Mouse (Mus musculus) myocyte (in vitro differentiated cells): Measurements from ENCODE around the gene 3110082J24Rik. TPM values are rescaled to one million over a fixed set of nuclear protein-coding genes. Genes with fewer than 3 reads are reported as not detected.

Experiments
- H3K27me3 ChIP-seq: one replicate; pipeline ENCODE4 v1.6.1; 2011; ENCODE audit not compliant: control insufficient read depth, insufficient read depth, insufficient read length
- H3K36me3 ChIP-seq: one replicate; pipeline ENCODE4 v1.6.1; 2011; ENCODE audit not compliant: control insufficient read depth, insufficient read depth
- H3K4me2 ChIP-seq: one replicate; pipeline ENCODE4 v1.6.1; 2011; ENCODE audit warnings: low read depth, control low read depth
- H3K4me3 ChIP-seq: one replicate; pipeline ENCODE4 v1.5.1; 2011; ENCODE audit warnings: mild to moderate bottlenecking, control low read depth, moderate library complexity
- H3K79me2 ChIP-seq: one replicate; pipeline ENCODE4 v1.6.1; 2011; ENCODE audit not compliant: control insufficient read depth, insufficient read depth
- H3ac ChIP-seq: one replicate; pipeline ENCODE4 v1.6.1; 2011; ENCODE audit not compliant: control insufficient read depth, insufficient read length
- CEBPB ChIP-seq: IDR thresholded peaks from 2 replicates; pipeline ENCODE4 v1.6.1; 2011; ENCODE audit warnings: mild to moderate bottlenecking, moderate library complexity; ENCODE audit not compliant: poor library complexity, insufficient read depth, severe bottlenecking
- E2F4 ChIP-seq: IDR thresholded peaks from one replicate; pipeline ENCODE4 v1.6.1; 2011; ENCODE audit warnings: mild to moderate bottlenecking, control low read depth, moderate library complexity; ENCODE audit not compliant: insufficient read depth
- MAX ChIP-seq: IDR thresholded peaks from one replicate; pipeline ENCODE4 v1.6.1; 2011; ENCODE audit warnings: low read depth, mild to moderate bottlenecking, control low read depth
- MYOD1 ChIP-seq, 3 experiments: IDR thresholded peaks; one replicate each; pipeline ENCODE4 v1.6.1; 2011; ENCODE audit warnings: control low read depth in 2 of 3, low read depth in 2 of 3, mild to moderate bottlenecking in 2 of 3, moderate library complexity in 1 of 3; ENCODE audit not compliant: insufficient read length in 2 of 3, control insufficient read depth in 1 of 3
- MYOG ChIP-seq, 3 experiments: IDR thresholded peaks; one replicate each; pipeline ENCODE4 v1.6.1; 2011; ENCODE audit warnings: control low read depth in 2 of 3, low read depth in 2 of 3, mild to moderate bottlenecking in 2 of 3; ENCODE audit not compliant: insufficient read length in 2 of 3, control insufficient read depth in 1 of 3, insufficient read depth in 1 of 3
- POLR2A ChIP-seq: IDR thresholded peaks from one replicate; pipeline ENCODE4 v1.6.1; 2011; ENCODE audit warnings: low read depth, mild to moderate bottlenecking, control low read depth, moderate library complexity; ENCODE audit not compliant: insufficient read length
- POLR2AphosphoS2 ChIP-seq: IDR thresholded peaks from one replicate; pipeline ENCODE4 v1.6.1; 2011; ENCODE audit warnings: low read depth, control low read depth; ENCODE audit not compliant: insufficient read length
- REST ChIP-seq: IDR thresholded peaks from one replicate; pipeline ENCODE4 v1.6.1; 2011; ENCODE audit warnings: mild to moderate bottlenecking, control low read depth, moderate library complexity; ENCODE audit not compliant: insufficient read depth, insufficient read length
- SRF ChIP-seq: IDR thresholded peaks from one replicate; pipeline ENCODE4 v1.6.1; 2011; ENCODE audit warnings: low read depth; ENCODE audit not compliant: control insufficient read depth, insufficient read length
- TCF12 ChIP-seq: IDR thresholded peaks from one replicate; pipeline ENCODE4 v1.6.1; 2011; ENCODE audit warnings: mild to moderate bottlenecking, control low read depth; ENCODE audit not compliant: poor library complexity, insufficient read depth, severe bottlenecking
- TCF3 ChIP-seq: IDR thresholded peaks from one replicate; pipeline ENCODE4 v1.6.1; 2011; ENCODE audit warnings: low read depth, control low read depth; ENCODE audit not compliant: insufficient read length
- USF1 ChIP-seq: IDR thresholded peaks from one replicate; pipeline ENCODE4 v1.6.1; 2011; ENCODE audit warnings: low read depth, mild to moderate bottlenecking, control low read depth, moderate library complexity
- polyA plus RNA-seq: library from polyadenylated mRNA; unstranded; fragments of >200 nt; fragmentation: generic; extraction: Trizol; gene quantifications from one replicate; pipeline ENCODE4 v1.2.1, GENCODE M21; 2012; ENCODE audit warnings: missing spikeins

Gene 3110082J24Rik
- polyA plus RNA-seq, 1 experiment, result 0.08 TPM

DNA sequence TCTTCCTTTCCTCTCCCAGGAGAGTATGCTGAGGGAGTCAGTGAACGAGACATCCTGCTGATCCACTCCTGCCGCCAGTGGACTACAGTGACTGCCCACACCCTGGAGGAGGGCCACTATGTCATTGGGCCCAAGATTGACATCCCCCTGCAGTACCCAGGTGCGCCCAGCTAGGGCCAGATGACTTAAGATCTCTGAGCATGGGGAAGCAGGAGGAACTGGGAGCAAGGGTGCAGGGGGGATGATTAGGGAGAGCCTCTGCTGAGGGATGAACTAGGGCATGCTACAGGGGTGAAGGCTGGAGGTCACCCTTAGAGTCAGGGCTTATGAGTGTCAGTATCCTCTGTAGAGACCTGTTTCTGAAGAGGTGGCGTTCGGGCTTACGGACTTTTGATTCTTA is 2.3 kb upstream of the 3110082J24Rik start:
- H3K36me3 ChIP-seq, result no peaks in the 10 kb centered on the region

DNA sequence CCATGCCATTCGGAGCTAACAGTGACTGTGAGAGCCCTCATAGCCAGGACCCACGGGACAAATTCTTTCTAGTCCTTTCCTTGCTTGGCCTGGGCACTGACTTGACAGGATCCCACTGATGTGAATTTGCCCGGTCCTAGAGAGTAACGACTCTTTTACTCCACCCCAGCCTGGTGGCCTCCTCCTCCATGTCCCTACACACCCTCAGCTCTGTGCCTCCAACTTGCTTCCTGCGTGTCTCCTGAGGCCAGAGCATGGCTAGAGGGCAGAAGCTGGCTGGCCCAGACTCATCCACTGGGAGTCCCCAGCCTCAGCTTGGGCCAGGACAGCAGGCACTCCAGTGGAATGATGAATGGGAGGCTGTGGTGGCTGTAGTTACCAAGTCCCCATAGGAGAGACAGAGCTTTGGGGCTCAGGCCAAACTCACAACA is 1.7 kb upstream of the 3110082J24Rik start:
- H3ac ChIP-seq, result no peak overlapping the region
- peaks cover 36% of the 10 kb centered on the region for H3K27me3 ChIP-seq
- TF ChIP-seq REST (no peak), USF1 (no peak), MYOD1 (IDR thresholded peaks at IDR 0.05; ENCODE audit: control insufficient read depth in 1 of 3, insufficient read length in 2 of 3, low read depth in 2 of 3) (no peak), TCF12 (no peak), POLR2AphosphoS2 (no peak), MAX (no peak), MYOG (IDR thresholded peaks at IDR 0.05; ENCODE audit: control insufficient read depth in 1 of 3, insufficient read depth in 1 of 3, insufficient read length in 2 of 3, low read depth in 2 of 3) (no peak), POLR2A (no peak), CEBPB (no peak), SRF (no peak), E2F4 (no peak), TCF3 (no peak)
- H3K79me2 ChIP-seq, result no peaks in the 10 kb centered on the region
- H3K36me3 ChIP-seq, result no peaks in the 10 kb centered on the region
- H3K4me3 ChIP-seq, result no peak overlapping the region
- no peak overlapping the region for H3K4me2 ChIP-seq

More for the DNA sequence above, 2.3 kb upstream of the 3110082J24Rik start:
- H3K79me2 ChIP-seq, result no peaks in the 10 kb centered on the region
- no peak overlapping the region for H3K4me3 ChIP-seq
- H3K27me3 ChIP-seq, result peaks cover 31% of the 10 kb centered on the region
- H3K4me2 ChIP-seq, result no peak overlapping the region
- TF ChIP-seq E2F4 (no peak), TCF12 (no peak), MYOD1 (IDR thresholded peaks at IDR 0.05; ENCODE audit: control insufficient read depth in 1 of 3, insufficient read length in 2 of 3, low read depth in 2 of 3) (no peak), CEBPB (no peak), REST (no peak)
- H3ac ChIP-seq, result no peak overlapping the region

DNA sequence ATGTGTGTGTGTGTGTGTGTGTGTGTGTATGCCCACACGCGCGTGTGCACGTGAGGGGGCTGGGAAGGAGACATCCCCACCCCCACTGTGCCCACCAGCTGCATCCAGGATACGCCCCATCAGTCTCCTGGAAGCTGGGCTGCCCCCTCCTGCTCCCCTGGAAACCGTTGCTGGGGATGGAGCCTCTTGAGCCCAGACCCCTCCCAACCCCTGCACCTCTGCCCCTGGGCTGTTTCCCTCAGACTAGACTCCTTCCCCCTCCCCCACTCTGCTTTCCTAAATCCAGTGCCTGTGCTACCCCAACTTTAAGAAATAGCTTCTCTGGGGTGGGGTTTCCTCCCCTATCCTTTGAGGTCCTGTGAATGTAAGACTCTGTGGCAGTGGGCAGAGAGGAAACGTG is 1.3 kb upstream of the 3110082J24Rik start:
- H3K79me2 ChIP-seq, result no peaks in the 10 kb centered on the region
- H3K4me2 ChIP-seq, result no peak overlapping the region
- H3K4me3 ChIP-seq, result no peak overlapping the region
- peaks cover 38% of the 10 kb centered on the region for H3K27me3 ChIP-seq
- TF ChIP-seq REST (no peak), POLR2A (no peak), POLR2AphosphoS2 (no peak), SRF (no peak), CEBPB (no peak), MYOG (IDR thresholded peaks at IDR 0.05; ENCODE audit: control insufficient read depth in 1 of 3, insufficient read depth in 1 of 3, insufficient read length in 2 of 3, low read depth in 2 of 3) (no peak), TCF3 (no peak), USF1 (no peak), E2F4 (no peak)
- H3K36me3 ChIP-seq, result no peaks in the 10 kb centered on the region
- no peak overlapping the region for H3ac ChIP-seq

DNA sequence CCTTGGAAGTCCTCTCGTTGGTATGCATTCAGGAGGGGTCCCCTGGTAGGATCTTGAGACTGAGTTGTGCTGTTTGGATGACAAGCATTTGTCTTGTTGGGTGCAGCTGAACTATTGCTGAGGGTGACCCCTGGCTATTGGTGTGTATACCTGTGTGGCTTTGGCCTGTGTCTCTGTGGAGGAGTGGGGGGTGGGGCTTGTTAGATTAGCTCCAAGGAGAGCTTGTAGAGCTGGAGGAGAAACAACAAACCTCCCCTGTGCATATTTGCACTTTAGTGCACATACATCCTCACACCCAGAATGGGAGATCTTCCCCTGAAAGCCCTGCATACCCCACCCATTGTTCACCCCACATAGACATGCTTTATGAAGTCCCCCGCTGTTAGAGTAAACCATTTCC is 870 bp upstream of the 3110082J24Rik start:
- no peak overlapping the region for H3ac ChIP-seq
- no peak overlapping the region for H3K4me2 ChIP-seq
- H3K79me2 ChIP-seq, result no peaks in the 10 kb centered on the region
- no peak overlapping the region for H3K4me3 ChIP-seq
- no peaks in the 10 kb centered on the region for H3K36me3 ChIP-seq
- TF ChIP-seq E2F4 (no peak), POLR2AphosphoS2 (no peak), POLR2A (no peak), MAX (no peak), SRF (no peak), TCF3 (no peak), USF1 (no peak)
- peaks cover 38% of the 10 kb centered on the region for H3K27me3 ChIP-seq

DNA sequence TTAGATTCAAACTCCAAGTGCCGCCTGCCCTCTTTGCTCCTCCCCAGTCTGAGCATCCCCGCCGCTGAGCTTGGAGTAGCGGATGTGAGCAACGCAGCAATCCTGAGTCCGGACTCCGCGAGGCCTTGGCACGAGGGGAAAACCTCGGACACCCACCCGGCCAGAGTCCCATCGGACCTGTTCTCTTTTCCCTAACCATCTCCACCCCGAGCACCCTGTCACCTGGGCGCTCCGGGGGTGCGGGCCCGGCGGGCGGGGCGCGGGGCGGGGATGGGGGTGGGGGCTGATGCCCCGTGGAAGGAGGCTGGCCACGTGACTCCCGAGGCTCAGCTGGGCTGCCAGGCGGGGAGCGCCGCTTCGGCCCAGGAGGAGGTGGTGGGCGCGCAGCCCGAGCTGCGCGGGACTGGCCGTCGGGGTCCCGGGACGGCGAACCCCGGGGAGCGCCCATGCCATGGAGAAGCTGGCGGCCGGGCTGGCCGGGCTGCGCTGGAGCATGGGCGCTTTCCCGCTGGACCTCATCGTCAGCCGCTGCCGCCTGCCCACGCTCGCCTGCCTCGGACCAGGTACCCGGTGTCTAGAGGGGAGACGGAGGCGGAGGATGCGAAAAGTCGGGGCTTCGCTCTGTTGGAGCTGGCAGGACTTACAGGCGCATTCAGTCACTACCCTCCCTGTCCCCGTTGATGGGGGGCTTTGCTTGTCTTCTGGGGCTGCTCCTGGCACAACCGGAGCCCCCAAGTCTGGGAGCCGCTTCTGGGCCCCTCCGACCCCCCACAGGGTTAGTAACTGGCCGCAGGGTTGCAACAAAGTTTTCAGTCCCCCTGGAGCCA is 832 bp downstream of the 3110082J24Rik start, which contains the start of gene Garem2:
Gene Garem2, plus strand, starts transcription at position 321 of the 827 bp plus-strand sequence.
- H3K4me2 ChIP-seq, result peak within 1 kb of the TSS; percentile 62

More for the DNA sequence above, 832 bp downstream of the 3110082J24Rik start, which contains the start of gene Garem2:
- TF ChIP-seq MAX, result no peak
- TF ChIP-seq CEBPB, result no peak
- TF ChIP-seq USF1, result no peak
- no peak for TF ChIP-seq POLR2A
- TF ChIP-seq TCF12, result no peak
- no peak for TF ChIP-seq TCF3
- TF ChIP-seq SRF, result no peak
- TF ChIP-seq E2F4, result no peak
- no peak for TF ChIP-seq POLR2AphosphoS2
- Histone ChIP-seq H3K36me3 (no peaks in the 10 kb centered on the region), H3K27me3 (peaks cover 38% of the 10 kb centered on the region), H3K4me3 (no peak within 1 kb of the TSS), H3ac (peak within 1 kb of the TSS; percentile 25), H3K79me2 (no peaks in the 10 kb centered on the region)
